Mouse (Mus musculus): ENCODE data around the gene Prkn. TPM values are rescaled to one million over a fixed set of nuclear protein-coding genes. Genes with fewer than 3 reads are reported as not detected.

Prkn gene
- total and polyA plus RNA-seq, 3 experiments, result 0.39 to 0.50 TPM; not detected in 1

GRCm38 (mm10) chr17:11319666-11320360, 479.6 kb downstream of the Prkn start:
- Histone ChIP-seq H3K9ac (ENCODE audit: control insufficient read depth, low read depth, low read length, poor library complexity, severe bottlenecking) (no peak overlapping the region), H3K9me3 (replicated peaks; ENCODE audit: insufficient read depth, low read length) (no peaks in the 10 kb centered on the region), H3K27me3 (ENCODE audit: control insufficient read depth in 1 of 2, insufficient read depth in 2 of 2, low read length in 2 of 2) (no peaks in the 10 kb centered on the region), H3K4me1 (ENCODE audit: control insufficient read depth in 1 of 2, insufficient read depth in 2 of 2, low read length in 2 of 2) (peaks cover 0 to 3% of the 10 kb centered on the region in 2 experiments; a peak in 1 of 4 replicates), H3K79me2 (ENCODE audit: control insufficient read depth, insufficient read depth, low read length, poor library complexity) (no peaks in the 10 kb centered on the region), H3K27ac (ENCODE audit: control insufficient read depth, low read depth, low read length) (no peak overlapping the region), H3K4me3 (ENCODE audit: control insufficient read depth in 1 of 2, insufficient read depth in 1 of 2, low read depth in 2 of 2, low read length in 2 of 2) (no peak overlapping the region), H3K36me3 (ENCODE audit: control insufficient read depth in 1 of 2, insufficient read depth in 2 of 2, low read length in 2 of 2) (no peaks in the 10 kb centered on the region)
- no peak for DNase-seq (ENCODE audit: low read depth, low spot score)
- no peak for TF ChIP-seq HCFC1 (IDR thresholded peaks at IDR 0.05; ENCODE audit: low read depth, low read length)

- H3K4me1 ChIP-seq (ENCODE audit: control insufficient read depth in 1 of 2, insufficient read depth in 2 of 2, low read length in 2 of 2), result no peaks in the 10 kb centered on the region
- H3K36me3 ChIP-seq (ENCODE audit: control insufficient read depth in 1 of 2, insufficient read depth in 2 of 2, low read length in 2 of 2), result no peaks in the 10 kb centered on the region
- no peak overlapping the region for H3K4me3 ChIP-seq (ENCODE audit: control insufficient read depth in 1 of 2, insufficient read depth in 1 of 2, low read depth in 2 of 2, low read length in 2 of 2)
- H3K79me2 ChIP-seq (ENCODE audit: control insufficient read depth, insufficient read depth, low read length, poor library complexity), result no peaks in the 10 kb centered on the region
- no peaks in the 10 kb centered on the region for H3K27me3 ChIP-seq (ENCODE audit: control insufficient read depth in 1 of 2, insufficient read depth in 2 of 2, low read length in 2 of 2)
- DNase-seq (ENCODE audit: low read depth, low spot score), result no peak
- H3K9me3 ChIP-seq (replicated peaks; ENCODE audit: insufficient read depth, low read length), result no peaks in the 10 kb centered on the region
- TF ChIP-seq TAL1 (IDR thresholded peaks at IDR 0.05; ENCODE audit: low read length), result no peak
- no peak for TF ChIP-seq SIN3A (IDR thresholded peaks at IDR 0.05; ENCODE audit: low read length)
- TF ChIP-seq POLR2AphosphoS5 (IDR thresholded peaks at IDR 0.05; ENCODE audit: borderline replicate concordance, low read depth, low read length), result no peak
- no peak for TF ChIP-seq USF1 (IDR thresholded peaks at IDR 0.05; ENCODE audit: low read depth, low read length)
- TF ChIP-seq ETS1 (IDR thresholded peaks at IDR 0.05; ENCODE audit: low read depth, low read length), result no peak
- no peak for TF ChIP-seq NRF1 (IDR thresholded peaks at IDR 0.05; ENCODE audit: insufficient read depth, low read depth, low read length, poor library complexity, severe bottlenecking)
- no peak for TF ChIP-seq MYB (IDR thresholded peaks at IDR 0.05; ENCODE audit: low read depth, low read length)
- no peak overlapping the region for H3K27ac ChIP-seq (ENCODE audit: control insufficient read depth, low read depth, low read length)
- H3K9ac ChIP-seq (ENCODE audit: control insufficient read depth, low read depth, low read length, poor library complexity, severe bottlenecking), result no peak overlapping the region
Measured at GRCm38 (mm10) chr17:11332081-11332480, 491.9 kb downstream of the Prkn start.

GRCm38 (mm10) chr17:11333741-11334140, 493.6 kb downstream of the Prkn start:
- Histone ChIP-seq H3K9me3 (replicated peaks; ENCODE audit: insufficient read depth, low read length) (no peaks in the 10 kb centered on the region), H3K36me3 (ENCODE audit: control insufficient read depth in 1 of 2, insufficient read depth in 2 of 2, low read length in 2 of 2) (no peaks in the 10 kb centered on the region), H3K79me2 (ENCODE audit: control insufficient read depth, insufficient read depth, low read length, poor library complexity) (no peaks in the 10 kb centered on the region), H3K27me3 (ENCODE audit: control insufficient read depth in 1 of 2, insufficient read depth in 2 of 2, low read length in 2 of 2) (no peaks in the 10 kb centered on the region), H3K27ac (ENCODE audit: control insufficient read depth, low read depth, low read length) (no peak overlapping the region), H3K9ac (ENCODE audit: control insufficient read depth, low read depth, low read length, poor library complexity, severe bottlenecking) (no peak overlapping the region), H3K4me3 (ENCODE audit: control insufficient read depth in 1 of 2, insufficient read depth in 1 of 2, low read depth in 2 of 2, low read length in 2 of 2) (no peak overlapping the region), H3K4me1 (ENCODE audit: control insufficient read depth in 1 of 2, insufficient read depth in 2 of 2, low read length in 2 of 2) (no peaks in the 10 kb centered on the region)
- TF ChIP-seq MXI1 (IDR thresholded peaks at IDR 0.05; ENCODE audit: low read depth, low read length), result no peak
- TF ChIP-seq USF1 (IDR thresholded peaks at IDR 0.05; ENCODE audit: low read depth, low read length), result no peak
- TF ChIP-seq MAX (IDR thresholded peaks at IDR 0.05; ENCODE audit: low read length), result no peak
- TF ChIP-seq MEF2A (IDR thresholded peaks at IDR 0.05; ENCODE audit: extremely low read depth, insufficient replicate concordance, low read depth, low read length, poor library complexity, severe bottlenecking), result no peak
- TF ChIP-seq ZMIZ1 (IDR thresholded peaks at IDR 0.05; ENCODE audit: low read depth, low read length), result no peak
- TF ChIP-seq NELFE (IDR thresholded peaks at IDR 0.05; ENCODE audit: low read depth, low read length), result no peak
- TF ChIP-seq MYC (IDR thresholded peaks at IDR 0.05; ENCODE audit: low read depth, low read length), result no peak
- TF ChIP-seq ETS1 (IDR thresholded peaks at IDR 0.05; ENCODE audit: low read depth, low read length), result no peak
- no peak for TF ChIP-seq TBP (IDR thresholded peaks at IDR 0.05; ENCODE audit: low read depth, low read length)
- TF ChIP-seq RAD21 (IDR thresholded peaks at IDR 0.05; ENCODE audit: low read depth, low read length), result no peak
- no peak for TF ChIP-seq USF2 (IDR thresholded peaks at IDR 0.05; ENCODE audit: borderline replicate concordance in 1 of 2, insufficient read depth in 1 of 2, low read depth in 1 of 2, low read length in 2 of 2)
- no peak for TF ChIP-seq HCFC1 (IDR thresholded peaks at IDR 0.05; ENCODE audit: low read depth, low read length)
- no peak for TF ChIP-seq SIN3A (IDR thresholded peaks at IDR 0.05; ENCODE audit: low read length)
- TF ChIP-seq NRF1 (IDR thresholded peaks at IDR 0.05; ENCODE audit: insufficient read depth, low read depth, low read length, poor library complexity, severe bottlenecking), result no peak
- TF ChIP-seq JUND (IDR thresholded peaks at IDR 0.05; ENCODE audit: low read depth, low read length), result no peak
- no peak for TF ChIP-seq EP300 (IDR thresholded peaks at IDR 0.05; ENCODE audit: low read depth in 1 of 2, low read length in 2 of 2)
- no peak for TF ChIP-seq POLR2AphosphoS2 (IDR thresholded peaks at IDR 0.05; ENCODE audit: low read length)
- DNase-seq (ENCODE audit: low read depth, low spot score), result no peak

Data from MEL (cell line).